Mouse (Mus musculus): Measurements from ENCODE around the gene Clpp.

- peak; percentile 74 for TF ChIP-seq CTCF (IDR thresholded peaks at IDR 0.05; ENCODE audit: low read depth, low read length)
- TF ChIP-seq TAL1 (conservative IDR thresholded peaks at IDR 0.05; ENCODE audit: low read depth, low read length), result no peak
- TF ChIP-seq GATA1 (IDR thresholded peaks at IDR 0.05; ENCODE audit: borderline replicate concordance, low read length), result no peak
- no peak for TF ChIP-seq POLR2AphosphoS5 (IDR thresholded peaks at IDR 0.05; ENCODE audit: insufficient replicate concordance, low read depth, low read length)
- no peak for TF ChIP-seq GATA2 (IDR thresholded peaks at IDR 0.05; ENCODE audit: borderline replicate concordance, low read depth, low read length)
Observed at GRCm38 (mm10) chr17:56950915-56951314, 39.2 kb upstream of the Clpp start.

All from G1E (cell line).